Mouse (Mus musculus): ENCODE measurements around the gene Tmem132b. TPM values are rescaled to one million over a fixed set of nuclear protein-coding genes. Genes with fewer than 3 reads are reported as not detected.

Tmem132b gene
- total RNA-seq, 2 experiments from 2014 or later, result 0.11 to 0.18 TPM

DNA sequence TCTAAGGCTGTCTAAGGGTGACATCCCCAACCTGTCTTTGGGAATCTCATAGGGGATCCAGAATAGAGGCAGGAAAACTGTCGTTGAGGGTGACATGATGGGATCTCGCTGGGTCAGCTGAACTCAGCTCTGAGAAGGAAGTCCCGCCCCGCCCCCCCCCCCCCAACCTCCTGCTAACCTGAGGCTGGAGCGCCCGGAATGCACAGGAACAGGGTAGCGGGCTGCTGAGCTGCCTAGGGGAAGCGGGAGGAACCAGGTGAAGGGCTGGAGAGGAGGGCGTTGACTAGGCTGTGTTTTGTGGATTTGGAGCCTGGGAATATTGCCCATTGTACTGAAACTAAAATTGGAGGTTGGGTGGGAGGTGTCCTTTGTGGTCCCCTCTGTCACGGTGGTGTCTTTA lies 23.6 kb upstream of the Tmem132b start:
- intact Hi-C loops (cut with DNase I; ENCODE audit: low total_unique reads), result no loop called here
- no peak for DNase-seq

DNA sequence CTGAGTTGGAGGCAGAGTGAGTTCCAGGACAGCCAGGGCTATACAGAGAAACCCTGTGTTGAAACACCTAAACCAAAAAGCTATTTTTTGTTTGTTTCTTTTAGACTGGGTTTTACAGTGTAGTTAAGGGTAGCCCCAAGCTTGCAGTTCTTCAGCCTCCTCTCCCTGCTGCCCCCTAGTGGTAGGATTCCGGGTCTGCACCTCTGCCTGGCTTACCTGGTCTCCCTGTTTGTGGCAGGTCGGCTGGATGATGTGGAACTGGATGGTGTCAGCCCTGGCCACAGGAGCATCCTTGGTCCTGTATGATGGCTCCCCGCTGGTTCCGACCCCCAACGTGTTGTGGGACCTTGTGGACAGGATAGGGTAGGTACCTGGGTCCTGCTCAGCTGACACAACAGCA lies 22.0 kb upstream of the Tmem132b start:
- intact Hi-C loops (cut with DNase I; ENCODE audit: low total_unique reads), result no loop called here
- no peak for DNase-seq

DNA sequence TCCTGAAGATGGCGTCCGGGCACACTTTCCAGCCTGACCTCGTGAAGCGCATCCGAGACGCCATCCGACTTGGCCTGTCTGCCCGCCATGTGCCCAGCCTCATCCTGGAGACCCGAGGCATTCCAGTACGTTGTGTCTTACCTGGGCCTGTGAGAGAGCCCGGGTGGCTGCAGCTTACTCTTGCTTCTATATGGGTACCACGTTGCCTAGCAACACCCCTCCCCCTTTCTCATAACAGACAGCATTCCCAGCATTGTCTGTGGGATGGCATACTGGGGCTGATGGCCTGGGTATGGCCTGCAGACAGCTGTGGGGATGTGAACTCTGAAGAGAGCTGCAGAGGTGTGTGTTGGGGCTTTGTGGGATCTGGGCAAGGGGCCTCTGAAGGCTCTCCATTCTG lies 16.6 kb upstream of the Tmem132b start:
- no peak for DNase-seq
- intact Hi-C loops (cut with DNase I; ENCODE audit: low total_unique reads), result no loop called here

DNA sequence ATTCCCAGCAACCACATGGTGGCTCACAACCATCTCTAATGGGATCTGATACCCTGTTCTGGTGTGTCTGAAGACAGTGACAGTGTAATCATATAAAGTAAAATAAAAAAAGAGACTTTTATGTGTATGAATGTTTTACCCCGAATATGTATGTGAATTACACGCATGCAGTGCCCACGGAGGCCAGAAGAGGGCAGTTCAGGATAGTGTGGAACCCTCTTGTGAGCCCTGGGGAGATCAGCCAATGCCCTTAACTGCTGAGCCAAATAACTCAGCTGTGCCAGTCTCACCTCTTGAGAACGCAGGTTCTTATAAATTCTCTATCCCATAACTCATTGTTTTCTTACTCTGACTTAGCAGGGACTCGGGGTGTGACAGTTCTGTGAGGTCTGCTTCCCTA lies 12.9 kb upstream of the Tmem132b start:
- intact Hi-C loops (cut with DNase I; ENCODE audit: low total_unique reads), result no loop called here
- DNase-seq, result no peak

DNA sequence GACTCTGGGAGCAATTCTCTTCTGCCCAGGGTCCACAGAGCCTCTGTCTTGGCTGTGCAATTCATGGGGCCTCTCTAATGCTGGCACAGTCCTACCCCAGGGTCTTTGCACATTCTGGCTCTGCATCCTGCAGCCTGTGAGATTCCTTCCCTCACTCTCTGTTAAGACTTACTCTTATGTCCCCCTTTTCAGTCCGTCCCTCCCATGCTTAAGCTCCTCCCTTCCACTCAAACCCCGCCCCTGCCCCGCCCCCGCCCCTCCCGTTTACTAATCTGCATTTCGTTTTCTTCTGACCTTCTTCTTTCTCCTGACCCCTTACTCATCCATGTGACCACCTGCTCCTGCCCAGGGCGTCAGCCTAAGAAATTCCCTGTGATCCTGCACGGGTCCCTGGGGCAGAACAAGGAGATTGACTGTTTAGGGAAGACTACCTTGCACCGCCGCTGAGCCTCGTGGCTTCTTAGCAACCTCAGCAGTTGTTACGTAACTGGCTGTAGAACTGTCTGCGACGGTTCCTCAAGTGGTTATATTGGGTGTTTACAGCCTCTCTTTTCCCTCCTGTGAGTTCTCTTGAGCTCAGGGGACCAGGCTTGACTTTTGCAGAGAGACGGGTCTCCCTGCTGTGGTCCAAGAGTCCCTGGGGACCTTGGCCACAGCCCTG lies 10.5 kb upstream of the Tmem132b start:
- intact Hi-C loops (cut with DNase I; ENCODE audit: low total_unique reads), result no loop called here
- DNase-seq, result no peak

DNA sequence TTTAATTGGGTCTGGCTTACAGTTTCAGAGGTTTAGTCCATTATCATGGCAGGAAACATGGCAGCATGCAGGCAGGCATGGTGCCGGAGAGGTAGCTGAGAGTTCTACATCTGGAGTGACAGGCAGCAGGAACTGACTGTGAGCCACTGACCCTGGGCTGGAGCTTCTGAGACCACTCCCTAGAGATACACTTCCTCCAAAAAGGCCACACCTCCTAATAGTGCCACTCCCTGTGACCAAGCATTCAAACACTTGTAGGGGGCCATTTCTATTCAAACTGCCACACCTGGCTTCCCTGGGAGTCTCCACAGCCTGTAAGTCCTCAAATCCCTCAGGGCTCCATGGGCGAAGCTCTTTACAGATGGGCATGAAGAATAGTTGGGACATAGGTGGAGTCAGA lies 8.2 kb upstream of the Tmem132b start:
- no peak for DNase-seq
- intact Hi-C loops (cut with DNase I; ENCODE audit: low total_unique reads), result no loop called here

DNA sequence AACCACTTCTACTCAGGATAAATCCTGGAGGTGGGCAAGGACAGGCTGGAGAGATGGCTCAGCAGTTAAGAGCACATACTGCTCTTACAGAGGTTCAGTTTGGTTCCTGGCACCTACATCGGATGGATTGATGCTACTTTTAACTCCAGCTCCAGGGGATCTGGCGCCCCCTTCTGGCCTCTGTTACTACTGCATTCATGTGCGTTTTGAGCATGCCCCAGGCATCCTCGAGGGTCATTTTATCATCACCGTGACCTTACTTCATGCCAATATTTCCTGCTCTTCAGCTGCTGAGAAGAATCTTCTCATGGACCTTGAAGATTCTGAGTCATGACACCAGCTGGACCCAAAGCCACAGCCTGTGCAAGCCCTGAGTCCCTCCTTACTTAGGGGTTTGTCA lies 6.1 kb upstream of the Tmem132b start:
- DNase-seq, result no peak
- intact Hi-C loops (cut with DNase I; ENCODE audit: low total_unique reads), result no loop called here

DNA sequence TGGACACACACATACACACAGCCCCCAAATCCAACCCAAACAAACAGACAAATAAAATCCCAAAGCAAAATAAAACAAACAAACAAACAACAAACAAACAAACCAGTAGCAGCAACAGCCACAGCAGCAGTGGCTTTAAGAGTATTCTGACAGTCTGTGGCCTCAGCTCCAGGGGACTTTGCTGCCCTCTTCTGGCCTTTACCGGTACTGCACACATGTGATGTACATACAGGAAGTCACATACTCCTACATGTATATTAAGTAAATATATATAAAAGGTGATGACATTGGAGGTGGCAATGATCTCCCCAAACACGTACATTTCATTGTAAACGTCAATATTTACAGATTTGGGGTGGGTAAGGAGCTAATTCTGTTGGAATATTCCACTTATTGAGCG lies 5.1 kb upstream of the Tmem132b start:
- intact Hi-C loops (cut with DNase I; ENCODE audit: low total_unique reads), result no loop called here

DNA sequence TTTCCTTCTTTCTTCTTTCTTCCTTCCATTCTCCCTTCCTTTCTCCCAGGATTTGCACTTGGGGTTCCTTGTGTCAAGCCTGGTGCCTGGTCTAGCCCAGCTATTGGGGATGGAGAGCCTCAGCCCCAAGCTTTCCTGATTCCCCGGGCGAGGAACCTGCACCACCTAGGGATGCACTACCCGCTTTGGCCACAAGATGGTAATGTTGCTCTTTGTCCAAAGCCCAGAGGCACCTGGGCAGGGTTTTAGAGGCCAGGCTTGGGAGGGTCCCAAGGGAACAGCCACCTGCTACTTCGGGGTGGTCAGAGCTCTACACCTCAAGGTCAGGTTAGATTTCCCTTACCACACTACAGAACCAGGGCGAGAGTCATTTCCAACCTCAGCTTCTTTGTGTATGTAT lies 2.5 kb upstream of the Tmem132b start:
- peak; percentile 61 for DNase-seq
- intact Hi-C loops (cut with DNase I; ENCODE audit: low total_unique reads), result no loop called here

More for the DNA sequence above, 5.1 kb upstream of the Tmem132b start:
- no peak for DNase-seq

DNA sequence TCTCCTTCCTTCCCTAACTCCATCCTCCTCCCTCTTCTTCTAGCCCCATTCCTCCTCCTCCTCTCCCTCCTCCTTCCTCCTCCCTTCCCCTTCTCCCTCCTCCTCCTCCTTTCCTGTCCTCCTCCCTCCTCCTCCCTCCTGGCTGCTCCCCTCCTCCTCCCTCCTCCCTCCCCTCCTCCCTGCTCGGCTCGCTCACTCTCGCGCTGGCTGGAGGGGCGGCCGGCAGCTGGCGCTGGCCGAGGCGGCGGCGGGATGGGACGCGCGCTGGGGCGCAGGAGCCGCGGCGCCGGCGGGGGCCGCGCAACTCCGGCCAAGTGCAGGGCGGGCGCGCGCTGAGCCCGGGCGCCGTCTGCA lies 594 bp downstream of the Tmem132b start:
- no peak for DNase-seq
- intact Hi-C loops (cut with DNase I; ENCODE audit: low total_unique reads), result no loop called here

DNA sequence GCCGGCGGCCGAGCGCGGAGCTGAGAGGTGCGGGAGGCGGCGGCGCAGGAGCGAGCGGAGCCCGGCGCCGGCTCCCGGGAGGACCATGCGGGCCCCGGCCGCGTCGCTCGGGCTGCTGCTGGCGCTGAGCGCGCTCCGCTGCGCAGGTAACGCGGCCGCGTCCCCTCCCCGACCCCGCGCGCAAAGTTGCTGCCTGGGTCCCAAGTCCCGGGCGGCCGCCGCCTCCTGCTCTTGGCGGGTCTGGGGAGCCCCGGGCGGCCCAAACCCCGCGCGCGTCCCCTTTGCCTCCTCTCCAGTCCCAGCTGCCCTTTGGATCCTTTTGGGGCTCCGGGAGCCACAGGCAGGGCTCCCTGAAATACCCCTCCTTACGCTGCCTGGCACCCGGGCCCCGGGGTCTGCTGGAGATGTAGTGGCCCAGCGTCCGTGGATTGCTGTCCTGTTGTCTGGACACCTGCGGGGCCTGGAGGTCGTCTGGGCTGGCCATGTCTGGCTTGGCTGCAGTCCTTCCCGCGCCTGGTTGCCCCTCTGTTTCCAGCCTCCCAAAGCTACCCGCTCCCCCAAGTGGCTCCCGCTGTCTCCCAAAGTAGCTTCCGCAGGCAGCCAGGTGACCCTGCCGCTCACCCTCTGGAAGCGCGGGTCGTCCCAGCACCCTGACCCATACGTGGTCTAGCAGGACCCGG lies 1.1 kb downstream of the Tmem132b start:
- intact Hi-C loops (cut with DNase I; ENCODE audit: low total_unique reads), result no loop called here
- no peak for DNase-seq

DNA sequence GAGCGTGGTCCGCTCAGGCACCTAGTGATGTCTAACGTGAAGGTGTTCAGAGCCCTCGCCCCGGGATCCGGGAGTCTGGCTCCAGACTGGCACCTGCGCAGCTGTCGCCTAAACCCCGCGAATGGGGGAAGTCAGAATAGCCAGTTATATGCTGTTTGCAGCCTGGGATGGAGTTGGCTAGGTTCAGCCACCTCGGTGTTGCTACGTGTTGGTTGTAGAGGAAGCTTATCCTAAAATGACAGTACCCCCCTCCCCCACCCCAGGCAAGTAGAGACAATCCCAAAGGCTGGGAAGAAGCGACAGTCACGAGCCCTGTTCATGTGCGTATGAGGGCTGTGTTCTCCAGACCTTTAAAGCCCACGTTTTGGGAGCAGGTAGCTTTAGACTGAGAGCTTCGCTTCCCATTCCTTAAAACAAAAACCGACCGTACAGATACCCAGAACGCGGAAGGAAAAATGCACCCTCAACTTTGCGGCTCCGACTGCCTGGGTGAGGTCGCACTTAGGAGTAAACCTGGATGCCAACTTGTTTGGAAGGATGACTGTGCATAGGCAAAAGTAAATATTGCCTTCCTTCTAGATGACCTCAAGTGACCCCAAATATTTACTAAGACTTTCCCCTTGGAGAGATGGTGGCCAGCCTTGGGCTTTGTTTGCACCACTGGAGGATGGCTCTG lies 1.8 kb downstream of the Tmem132b start:
- no peak for DNase-seq
- intact Hi-C loops (cut with DNase I; ENCODE audit: low total_unique reads), result no loop called here

DNA sequence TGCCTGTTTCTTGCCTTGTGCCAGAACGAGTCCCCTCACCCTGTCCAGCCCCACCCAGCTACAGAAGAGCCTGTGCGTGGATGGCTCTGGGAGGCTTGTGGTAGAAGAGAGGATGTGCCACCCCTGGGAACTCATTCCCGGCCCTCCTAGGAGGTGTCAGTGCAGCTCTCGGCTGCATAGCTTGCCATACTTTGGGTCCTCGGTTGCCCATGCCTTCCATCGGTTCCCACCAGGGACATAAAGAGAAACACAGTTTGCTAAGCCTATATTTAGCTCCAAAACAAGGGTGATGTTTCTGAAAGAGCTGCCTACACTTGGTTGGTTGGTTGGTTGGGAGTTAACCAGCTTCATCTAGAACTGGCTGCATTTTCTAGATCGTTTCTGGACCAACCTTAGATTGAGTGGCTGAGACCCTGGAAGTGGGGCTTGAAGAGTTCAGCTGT lies 2.6 kb downstream of the Tmem132b start:
- intact Hi-C loops (cut with DNase I; ENCODE audit: low total_unique reads), result no loop called here
- DNase-seq, result no peak

DNA sequence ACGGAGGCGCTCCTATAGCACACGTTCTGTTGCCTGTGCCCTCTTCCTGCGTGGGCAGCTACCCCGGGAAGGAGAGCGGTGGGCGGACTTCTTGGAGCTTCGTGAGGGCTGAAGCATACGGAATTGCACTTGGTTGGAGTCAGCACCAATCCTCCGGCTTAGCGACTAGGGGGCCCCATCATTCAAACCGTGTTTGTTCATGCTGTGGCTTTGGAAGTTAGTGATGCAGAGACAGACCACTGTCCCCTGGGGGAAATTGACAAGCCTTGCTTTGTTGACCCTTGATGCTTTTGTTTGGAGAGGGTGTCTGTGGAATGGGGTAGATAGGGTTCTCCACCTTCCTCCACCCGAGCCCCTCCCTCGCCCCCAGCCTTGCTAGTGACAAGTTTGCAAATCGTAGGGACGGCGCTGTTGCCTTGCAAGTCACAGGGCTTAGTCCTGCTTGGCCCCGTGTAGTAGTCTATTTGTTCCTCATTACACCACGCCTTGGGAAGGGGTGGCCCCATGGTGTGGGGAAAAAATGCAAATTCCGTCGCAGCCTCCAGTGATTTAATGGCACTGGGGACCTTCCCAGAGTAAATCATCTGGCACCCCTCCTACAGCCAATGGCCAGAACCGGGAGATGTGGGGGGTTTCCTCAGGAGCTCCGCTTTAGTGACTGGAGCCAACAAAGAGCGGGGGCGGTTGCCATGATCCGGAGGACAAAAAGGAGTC lies 3.2 kb downstream of the Tmem132b start:
- intact Hi-C loops (cut with DNase I; ENCODE audit: low total_unique reads), result no loop called here
- no peak for DNase-seq

DNA sequence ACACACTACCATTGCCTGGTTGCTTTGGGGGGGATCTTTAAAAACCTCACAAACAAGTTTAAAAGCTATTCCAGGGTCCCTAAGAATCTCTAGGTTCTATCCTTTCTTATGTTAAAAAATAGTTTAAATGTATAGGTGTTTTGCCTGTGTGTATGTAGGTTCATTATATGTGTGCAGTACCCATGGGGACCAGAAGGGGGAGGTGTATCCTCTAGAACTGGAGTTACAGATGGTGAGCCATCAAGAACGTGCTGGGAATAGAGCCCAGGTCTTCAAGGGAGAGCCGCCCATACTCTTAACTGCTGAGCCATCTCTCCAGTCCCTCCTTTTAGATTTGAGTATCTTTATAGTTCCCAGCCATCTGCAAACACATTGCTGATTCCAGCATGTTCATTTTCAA lies 13.5 kb downstream of the Tmem132b start:
- intact Hi-C loops (cut with DNase I; ENCODE audit: low total_unique reads), result no loop called here
- DNase-seq, result no peak

DNA sequence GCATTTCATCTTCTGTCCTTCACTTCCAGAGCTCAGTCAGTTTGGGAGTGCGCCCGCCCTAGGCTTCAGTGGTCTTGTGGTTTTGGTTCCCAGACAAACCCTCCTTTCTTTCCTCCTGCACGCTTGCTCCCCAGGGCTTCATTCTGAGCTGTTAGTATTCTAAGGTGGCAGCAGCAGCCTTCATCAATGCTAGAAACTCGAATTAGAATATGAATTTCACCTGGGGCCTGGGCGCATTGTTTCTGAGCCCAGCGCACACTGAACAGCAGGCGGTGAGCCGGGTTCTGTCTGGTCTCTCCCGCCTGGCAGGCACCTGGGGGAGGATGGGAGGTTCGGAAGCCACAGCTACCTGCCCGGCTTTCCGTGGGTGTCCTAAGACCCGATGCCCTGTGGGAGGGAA lies 14.7 kb downstream of the Tmem132b start:
- intact Hi-C loops (cut with DNase I; ENCODE audit: low total_unique reads), result no loop called here
- no peak for DNase-seq

DNA sequence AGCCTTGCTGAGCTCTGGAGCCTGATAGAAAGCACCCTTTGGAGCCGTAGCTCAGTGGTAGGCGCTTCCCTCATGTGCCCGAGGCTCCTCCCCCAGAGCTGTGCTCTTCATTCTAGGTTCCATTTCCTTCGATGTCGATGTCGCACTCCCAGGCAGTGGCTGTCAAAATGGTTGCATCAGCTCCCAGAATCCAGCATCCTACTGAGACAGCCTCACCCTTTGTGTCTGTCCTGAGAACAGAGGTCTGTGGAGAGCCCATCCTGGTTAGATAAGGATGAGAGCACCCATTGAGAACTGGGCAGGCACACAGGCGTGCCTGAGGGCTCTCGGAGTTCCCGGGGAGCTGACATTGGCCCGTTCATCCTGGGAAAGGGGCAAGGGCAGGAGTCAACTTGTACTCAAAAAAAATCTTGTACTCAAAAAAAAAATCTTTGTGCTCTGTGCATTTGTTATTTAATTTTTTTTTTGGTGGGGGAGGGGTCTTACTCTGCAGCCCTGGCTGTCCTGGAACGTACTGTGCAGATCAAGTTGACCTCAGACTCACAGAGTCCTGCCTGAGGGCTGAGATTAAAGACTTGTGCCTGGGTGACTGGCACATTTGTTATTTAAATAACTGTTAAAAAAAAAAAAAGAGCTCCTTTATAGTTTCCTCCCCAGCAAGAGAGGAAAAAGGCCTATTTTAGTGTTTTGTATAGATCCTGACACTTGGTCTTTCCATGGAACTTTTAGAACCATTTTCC lies 18.3 kb downstream of the Tmem132b start:
- DNase-seq, result no peak
- intact Hi-C loops (cut with DNase I; ENCODE audit: low total_unique reads), result no loop called here

DNA sequence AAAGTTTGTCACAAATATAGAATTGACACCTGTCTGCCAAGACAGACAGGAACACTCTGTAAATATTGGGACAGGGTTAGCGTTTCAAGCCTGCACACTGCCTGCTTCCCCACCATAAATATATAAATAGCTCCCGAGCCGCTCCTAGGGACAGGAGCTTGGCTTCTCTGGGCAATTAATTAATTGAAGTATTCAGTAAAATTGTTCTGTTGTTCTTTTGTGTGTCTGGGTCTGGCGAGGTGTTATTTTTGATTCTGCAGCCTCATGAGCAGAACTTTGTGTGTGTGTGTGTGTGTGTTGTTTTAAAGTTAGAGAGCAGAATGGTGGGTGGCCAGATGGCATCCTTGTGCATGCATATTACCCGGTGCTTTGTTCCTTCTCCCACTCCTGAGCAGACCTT lies 24.2 kb downstream of the Tmem132b start:
- intact Hi-C loops (cut with DNase I; ENCODE audit: low total_unique reads), result no loop called here
- no peak for DNase-seq

DNA sequence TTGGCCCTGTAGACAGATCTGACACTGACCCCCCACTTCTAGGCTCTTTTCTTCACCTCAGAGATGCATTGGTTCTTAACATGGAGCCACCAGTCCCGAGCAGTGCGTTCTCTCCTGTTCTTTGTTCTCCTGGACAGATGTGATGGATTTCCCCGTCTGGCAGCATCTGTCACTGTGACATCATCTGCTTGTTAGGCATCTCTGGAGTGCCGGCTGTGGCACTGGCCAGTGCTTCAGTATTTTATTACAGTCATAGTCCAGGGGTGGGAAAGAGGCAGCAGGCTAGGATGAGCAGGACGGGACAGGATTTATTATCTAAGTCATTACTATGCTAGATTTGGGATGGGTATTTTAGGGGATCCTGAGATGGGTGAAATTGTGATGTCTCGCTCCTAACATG lies 31.9 kb downstream of the Tmem132b start:
- no peak for DNase-seq
- intact Hi-C loops (cut with DNase I; ENCODE audit: low total_unique reads), result no loop called here

DNA sequence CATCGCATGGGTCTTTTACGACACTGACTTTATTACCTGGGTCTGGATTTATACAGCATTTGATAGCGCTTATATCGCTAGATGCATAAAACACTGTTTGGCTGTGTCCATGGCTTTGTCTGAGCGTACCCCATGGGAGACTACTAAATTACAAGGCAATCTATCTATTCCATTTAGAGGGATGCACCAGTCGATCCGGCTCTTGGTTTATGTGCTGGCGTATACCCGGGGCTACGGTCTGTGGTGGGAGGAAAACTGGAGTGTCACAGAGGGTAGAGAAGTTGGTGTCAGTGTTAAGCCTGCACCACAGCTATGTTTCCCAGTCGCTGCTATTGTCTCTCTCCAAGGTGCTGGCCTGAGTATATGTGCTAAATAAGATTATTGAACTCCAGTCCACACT lies 34.2 kb downstream of the Tmem132b start:
- intact Hi-C loops (cut with DNase I; ENCODE audit: low total_unique reads), result no loop called here
- DNase-seq, result no peak
